Mouse (Mus musculus) heart, postnatal 4 days (tissue): ENCODE results near the gene Fyb2. TPM values are rescaled to one million over a fixed set of nuclear protein-coding genes. Genes with fewer than 3 reads are reported as not detected.

Experiments
- DNase-seq: peaks from one replicate; pipeline ENCODE4 v3.0.0; 2021
- total RNA-seq, 2 experiments: library from RNA; stranded (reverse); gene quantifications; 2 replicates each; pipeline ENCODE4 v1.2.3; 2021

Fyb2 gene
- total RNA-seq, 2 experiments from 2014 or later: not detected

DNA sequence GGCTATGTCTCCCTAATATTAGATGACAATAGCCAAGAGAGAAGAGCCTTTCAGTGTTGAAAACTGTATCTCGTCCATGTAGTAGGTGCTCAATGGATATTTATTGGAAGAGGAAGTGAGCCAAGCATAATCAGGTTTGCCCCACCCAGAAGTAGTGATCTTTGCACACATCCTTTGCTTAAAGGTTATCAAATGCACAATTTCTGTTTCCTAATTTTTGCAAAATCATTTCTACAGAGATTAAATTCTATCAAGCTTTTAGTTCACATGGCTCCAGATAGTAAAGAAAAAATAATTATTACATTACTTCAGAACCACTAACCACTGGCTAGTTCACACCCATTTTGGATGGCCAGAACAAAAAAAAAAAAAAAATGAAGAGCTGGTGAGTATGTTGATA lies 28.6 kb downstream of the Fyb2 start:
- no peak for DNase-seq

DNA sequence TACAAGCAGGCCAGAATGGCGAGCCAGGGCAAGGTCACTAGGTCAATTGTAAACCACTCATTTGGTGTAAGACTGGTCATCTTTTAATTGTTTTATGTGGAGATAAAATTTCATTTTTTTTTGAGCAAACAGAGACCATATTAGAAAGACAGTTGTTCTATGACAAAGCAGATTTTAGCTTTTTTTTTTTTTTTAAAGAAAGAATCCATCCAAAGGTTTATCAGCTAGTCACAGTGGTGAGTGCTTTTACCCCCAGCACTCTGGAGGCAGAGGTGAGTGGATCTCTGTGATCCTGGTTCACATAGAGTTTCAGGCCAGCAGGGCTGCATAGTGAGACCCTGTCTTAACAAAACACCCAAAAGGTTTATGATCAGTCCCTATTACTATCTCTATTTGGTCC lies 31.2 kb downstream of the Fyb2 start:
- DNase-seq: no peak

DNA sequence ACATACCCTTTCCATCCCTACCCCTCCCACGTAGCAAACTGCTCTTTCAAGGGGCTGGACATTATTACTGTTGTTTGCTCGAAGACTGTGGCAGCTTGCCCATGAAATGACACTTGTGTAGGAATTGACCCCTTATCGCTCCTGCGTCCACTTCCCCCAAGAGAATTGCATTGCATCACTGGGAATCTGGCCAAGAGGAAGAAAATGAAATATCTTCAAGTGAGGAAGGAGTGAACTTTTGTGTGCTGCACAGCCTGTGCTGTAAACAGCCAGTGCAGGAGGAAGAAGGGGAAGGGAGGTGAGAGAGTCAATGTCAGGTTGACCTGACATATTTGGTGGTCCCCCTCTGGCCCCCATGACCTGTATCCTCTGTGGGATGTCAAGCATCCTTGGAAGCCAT lies 35.6 kb downstream of the Fyb2 start:
- peak; percentile 20 for DNase-seq

DNA sequence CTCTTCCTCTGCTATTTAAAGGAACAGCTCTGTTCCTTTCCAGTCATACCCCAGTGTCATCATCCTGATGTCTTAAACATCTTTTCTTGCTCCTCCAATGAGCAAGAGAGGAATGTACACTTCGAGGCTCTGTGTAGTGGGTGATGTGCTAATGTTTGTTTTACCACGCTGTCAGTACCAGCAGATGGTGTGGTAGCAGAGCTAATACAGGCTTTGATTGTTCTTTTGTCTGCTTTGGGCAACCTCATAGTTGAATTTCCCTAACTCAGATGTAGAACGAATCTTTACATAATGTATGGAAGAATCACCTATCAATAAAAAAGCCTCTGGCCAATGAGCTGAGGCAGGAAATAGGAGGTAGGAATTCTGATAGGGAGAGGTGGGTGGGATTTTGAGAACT lies 36.0 kb downstream of the Fyb2 start:
- DNase-seq: no peak

DNA sequence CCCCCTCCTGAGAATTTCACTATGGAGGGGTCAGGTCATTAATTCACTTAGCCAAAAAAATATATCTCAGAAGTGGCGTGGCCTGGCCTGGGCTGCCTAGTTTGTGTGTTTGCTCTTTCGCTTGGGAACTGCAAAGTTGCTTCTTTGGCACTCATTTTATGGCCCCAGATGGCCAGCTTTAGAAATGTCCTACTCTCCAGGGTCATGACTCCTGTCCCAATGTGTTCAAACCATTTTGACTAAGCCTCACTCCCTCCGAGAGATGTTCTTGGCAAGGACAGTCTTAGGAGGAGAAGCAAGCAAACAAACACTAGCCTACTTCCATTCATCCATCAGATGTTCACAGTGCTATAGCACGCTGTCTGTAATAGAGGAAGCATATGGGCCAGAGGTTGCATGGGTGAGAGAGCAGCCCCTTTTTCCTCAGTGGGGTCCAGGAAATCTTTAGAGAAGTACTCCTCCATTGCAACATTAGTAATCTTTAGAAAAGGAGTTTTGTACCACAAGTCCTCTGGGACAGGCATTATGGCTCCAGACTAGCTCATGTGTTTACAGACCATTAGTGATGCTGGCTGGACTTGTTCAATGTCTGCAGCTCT lies 38.1 kb downstream of the Fyb2 start:
- DNase-seq: no peak

DNA sequence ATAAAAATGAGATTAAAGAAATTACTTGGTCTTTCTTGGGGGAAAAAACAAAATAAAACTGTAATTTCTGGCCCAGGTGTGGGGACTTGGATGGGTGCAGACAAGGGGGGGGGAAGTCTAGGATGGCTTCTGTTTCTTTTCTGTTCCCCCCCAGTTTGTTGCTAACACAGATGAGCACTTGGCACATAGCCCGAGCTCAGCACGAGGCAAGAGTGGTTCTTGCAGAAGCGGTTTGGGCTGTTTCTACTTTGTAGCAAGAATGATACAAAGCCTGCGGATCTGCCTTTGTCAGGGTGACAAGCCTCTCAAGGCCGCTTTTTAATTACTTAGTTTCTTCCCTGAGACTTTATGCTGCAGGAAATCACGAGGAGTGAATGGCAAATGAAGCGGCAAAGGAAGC lies 43.4 kb downstream of the Fyb2 start:
- DNase-seq: no peak

DNA sequence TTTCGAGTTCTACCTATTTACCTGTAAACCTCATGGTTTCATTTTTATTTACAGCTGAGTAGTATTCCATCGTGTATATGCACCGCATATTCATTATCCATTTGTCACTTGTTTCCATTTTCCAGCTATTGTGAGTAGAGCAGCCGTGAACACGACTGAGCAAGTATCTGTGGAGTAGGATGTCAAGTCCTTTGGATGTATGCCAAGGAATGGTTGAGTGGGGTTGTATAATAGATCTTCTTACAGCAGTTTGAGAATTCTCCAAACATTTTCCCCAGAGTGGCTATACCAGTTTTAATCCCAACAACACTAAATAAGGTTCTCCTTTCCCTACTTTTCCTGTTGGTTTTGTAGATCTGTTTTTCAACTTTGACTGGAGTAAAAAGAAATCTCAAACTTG lies 48.2 kb downstream of the Fyb2 start:
- DNase-seq: no peak

DNA sequence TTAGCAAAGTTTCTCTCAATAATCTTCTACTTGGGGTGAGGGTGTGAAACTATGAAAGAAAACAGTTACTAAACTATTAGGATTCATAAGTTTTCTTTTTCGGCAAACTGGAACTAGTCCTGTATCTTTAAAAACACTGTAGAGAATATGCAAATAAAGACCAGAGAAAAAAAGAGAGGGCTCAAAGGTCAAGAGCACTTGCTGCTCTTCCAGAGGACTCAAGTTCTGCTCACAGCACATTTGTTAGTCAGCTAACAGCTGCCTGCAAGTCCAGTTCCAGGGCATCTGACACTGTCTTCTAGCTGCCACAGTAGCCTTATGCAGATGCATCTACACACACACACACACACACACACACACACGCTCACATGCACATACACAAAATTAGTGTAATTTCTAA lies 59.4 kb downstream of the Fyb2 start:
- no peak for DNase-seq

DNA sequence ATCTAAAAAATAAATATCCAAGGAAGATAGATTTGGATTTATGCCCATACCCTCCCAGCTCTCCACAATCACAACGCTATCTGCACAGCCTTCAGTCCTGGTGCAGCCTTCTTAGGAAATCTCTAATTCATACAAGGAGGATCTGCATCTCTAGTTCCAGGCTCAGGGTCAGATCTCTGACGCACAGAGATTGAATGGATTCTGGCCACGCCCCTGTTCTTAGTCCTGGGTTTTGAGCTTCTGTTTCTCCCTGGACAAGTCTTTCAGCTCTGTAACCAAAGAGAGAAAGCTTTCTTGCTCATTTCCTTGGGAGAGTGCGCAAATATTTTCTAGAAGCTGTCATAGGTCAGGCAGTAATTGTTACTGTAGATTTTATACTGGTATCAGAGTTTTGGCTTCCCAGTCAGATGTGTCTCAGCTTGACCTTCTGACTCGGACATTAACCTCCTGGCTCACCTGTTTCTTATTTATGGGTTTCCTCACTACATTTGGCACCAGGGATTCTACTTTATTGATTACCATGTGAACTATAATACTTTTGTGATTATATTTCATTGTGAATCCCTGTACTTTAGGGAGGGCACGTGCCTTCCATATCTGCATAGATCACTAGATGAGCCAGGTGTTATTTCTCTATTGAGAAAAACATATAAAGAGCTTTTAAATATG lies 62.0 kb downstream of the Fyb2 start:
- DNase-seq: no peak

DNA sequence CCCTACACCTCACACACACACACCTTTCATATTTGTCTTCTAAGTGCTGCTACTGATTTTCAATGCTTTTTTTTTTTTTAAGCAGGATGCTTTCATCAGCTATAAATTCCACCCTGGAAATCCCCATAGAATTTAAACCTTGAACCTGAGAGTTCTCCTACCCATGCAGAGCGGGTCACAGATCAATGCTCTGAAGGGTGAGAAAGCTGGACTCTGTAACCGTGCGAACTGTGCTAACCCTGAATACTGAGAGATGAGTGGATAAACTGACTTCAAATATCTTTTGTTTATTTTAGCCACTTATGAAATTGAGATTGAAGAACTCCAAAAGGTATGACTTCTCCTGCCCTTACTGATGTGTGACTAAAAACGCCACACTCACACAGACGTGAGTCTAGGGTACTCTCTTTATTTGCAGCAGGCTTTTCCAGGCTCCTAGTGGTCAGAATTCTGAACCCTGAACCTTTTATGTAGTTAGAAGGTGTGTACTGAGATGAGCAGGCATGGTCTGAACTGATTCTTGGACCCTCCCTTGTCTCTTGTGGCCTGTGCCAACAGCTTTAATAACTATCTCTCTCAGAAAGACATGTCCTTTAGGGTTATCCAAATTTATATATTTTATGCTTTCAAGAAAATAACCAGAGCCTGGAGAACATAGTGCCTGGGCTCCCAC lies 72.8 kb downstream of the Fyb2 start:
- DNase-seq: no peak

DNA sequence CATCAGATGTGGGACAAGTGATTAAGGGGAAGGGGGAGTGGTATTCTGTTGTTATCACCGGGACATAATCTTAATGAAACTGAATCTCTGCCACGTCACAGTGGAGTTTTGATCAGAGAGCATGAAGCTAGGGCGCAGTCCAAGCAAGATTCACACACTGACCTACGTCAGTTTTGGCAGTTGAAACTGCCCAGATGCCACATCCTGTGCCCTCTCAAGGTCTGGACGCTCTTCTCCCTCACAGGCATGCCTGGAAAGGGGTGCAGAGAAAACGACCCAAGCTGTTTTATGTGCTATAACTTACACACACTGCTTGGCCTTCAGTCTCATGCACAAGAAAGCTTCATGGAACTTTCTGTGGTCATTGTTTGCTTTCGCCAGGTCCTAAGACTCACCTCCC lies 74.4 kb downstream of the Fyb2 start:
- DNase-seq: no peak

DNA sequence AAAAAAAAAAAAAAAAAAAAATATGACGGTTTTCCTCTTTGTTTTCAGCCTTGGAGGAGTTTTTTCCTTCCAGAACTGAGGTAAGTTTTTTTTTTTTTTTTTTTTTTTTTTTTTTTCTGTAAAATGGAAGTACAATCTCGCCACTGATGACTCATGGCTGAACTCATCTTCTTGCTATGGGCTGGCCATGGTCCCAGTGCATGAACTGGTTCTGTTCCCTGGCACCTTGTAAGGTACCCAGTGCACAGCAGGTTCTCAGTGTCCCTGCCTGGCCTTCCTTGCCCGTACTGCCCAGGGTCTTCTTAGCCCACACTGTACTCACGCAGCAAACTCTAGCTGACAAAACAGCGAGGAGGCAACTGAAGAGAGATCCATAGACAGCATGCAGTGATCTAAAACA lies 74.8 kb downstream of the Fyb2 start:
- DNase-seq: no peak

DNA sequence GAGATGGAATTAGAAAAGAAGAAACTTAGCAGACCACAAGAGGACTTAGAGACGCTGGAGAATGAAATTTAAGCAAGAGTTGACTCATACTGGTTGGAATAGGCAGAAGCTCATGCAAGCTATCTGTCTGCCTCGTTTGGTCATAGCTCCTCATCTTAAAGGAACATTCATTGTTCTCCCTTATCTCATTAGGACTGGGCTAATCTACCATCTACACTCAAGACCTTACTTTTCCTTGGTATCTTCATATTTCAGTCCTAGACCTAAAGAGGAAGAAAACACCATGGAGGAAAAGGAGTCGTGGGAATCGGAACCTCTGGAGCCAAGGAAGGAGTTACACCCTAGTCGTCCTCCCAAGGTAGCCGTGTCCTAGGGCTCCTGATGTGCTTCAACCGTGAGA lies 75.5 kb downstream of the Fyb2 start:
- DNase-seq: no peak

DNA sequence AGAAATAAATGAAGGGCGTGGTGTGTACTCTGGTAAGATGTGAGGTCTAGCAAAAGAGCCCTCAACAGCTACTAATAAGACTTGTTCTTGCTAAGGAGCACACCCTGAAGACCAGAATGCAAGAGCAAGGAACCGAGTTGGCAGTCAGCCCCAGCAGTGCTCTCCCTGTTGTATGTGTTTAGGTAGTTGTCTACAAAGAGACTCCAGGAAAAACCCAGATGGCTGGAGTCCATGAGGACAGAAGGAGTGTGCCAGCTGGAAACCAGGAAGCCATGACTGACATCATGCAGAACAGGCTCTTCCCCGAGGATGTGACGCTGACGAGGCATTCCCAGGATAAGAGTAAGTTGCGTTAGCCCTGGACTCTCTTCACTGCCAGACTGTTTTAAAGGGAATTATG lies 76.8 kb downstream of the Fyb2 start:
- DNase-seq: peak; percentile 31

DNA sequence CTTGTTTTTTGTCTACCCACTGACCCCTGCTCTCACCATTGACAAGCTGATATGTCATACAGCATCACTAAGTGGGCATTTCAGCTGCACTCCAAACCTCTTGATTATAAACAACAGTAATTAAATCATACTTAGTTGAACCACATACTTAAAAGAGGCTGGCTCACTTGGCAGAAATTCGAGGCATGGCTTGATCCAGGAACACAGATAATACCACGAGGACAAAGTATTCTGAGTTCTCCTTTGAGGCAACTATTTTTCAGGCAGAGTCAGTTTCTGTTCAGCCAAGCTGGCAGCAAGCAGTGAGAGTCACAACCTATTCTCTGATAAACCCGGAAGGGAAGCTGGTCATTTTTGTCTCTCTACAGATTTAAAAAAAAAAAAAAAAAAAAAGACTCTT lies 77.4 kb downstream of the Fyb2 start:
- no peak for DNase-seq

DNA sequence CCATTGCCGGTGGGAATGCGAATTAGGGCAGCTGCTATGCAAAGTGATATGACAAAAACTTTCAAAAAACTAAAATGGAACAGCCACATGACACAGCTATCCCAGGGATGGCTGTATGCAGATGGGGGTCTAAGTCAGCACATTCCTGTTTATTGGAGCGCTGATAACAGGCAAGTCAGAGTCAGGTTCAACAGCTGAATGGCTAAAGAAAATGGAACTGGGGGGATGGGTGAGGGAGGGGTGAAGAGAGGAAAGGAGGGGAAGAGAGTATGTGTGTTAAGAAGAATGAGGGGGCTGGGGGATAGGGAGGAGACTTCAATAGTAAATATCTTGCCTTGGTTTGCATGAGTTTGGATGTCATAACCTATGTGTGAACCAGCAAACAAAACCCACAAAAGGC lies 79.0 kb downstream of the Fyb2 start:
- DNase-seq: no peak

DNA sequence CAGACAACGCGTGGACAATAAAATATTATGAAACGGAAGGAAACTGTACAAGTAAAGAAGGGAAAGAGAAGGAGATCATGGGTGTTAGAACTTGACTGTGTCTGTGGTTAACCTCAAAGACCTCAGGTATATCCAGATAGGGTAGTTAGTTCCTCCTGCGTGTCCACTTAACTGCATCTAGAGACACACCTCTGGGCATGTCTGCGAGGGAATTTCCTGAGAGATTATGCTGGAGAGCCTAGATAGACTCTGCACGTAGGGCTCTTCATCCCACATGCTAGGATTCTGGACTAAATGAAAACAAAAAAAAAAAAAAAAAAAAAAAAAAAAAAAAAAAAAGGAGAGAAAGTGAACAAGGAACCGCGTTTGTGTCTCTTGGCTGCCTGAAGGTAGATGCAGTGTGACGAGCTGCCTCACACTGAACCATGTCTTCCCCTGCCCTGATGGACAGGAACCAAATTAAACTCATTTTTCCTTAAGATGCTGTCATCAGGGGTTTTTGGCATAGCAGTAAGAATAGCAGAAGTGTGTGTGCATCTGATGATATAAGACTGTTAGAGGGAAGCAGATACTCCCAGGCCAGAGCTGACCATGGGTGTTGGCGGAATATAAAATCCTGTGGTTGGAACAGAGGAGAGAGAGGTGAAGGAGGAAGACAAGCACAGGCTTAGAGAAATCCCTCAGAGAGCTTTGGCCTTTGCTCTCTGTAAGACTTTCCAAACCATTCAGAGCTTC lies 80.1 kb downstream of the Fyb2 start:
- no peak for DNase-seq

DNA sequence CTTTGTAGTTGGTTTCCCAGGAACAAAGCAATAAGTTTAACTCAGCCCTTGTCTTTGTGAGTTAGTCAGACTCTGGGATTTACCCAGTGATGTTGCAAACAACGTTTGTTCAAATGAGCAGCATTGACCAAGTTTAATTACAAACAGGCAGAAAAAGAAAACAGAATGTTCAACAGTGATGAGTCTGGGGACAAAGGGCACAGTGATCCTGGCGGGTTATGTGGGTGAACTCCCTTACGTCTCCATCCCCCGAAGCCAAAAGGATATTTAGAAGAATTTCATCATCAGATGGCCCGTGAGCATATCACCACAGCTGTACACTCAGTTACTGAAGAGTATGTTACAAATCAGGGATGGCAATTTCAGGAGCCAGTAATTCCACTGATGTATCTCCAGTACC lies 86.4 kb downstream of the Fyb2 start:
- no peak for DNase-seq

DNA sequence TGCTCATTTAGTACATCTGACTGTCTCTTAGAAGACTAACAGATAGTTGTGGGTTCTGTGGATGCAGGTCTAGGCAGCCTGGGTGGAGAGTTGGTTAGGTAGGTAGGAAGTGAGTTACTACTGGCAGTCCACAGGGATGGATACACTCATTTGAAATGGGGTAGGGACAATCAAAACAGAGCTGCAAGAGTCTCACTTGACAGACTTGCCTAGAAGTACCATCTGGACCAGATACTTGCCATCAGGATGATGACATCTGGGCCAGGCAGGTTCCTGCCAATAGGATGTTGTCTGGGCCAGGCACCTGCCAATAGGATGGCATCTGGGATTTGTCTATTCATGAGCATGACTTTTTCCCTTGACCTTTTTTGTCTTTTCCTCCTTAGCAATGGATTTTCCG lies 88.5 kb downstream of the Fyb2 start:
- no peak for DNase-seq

DNA sequence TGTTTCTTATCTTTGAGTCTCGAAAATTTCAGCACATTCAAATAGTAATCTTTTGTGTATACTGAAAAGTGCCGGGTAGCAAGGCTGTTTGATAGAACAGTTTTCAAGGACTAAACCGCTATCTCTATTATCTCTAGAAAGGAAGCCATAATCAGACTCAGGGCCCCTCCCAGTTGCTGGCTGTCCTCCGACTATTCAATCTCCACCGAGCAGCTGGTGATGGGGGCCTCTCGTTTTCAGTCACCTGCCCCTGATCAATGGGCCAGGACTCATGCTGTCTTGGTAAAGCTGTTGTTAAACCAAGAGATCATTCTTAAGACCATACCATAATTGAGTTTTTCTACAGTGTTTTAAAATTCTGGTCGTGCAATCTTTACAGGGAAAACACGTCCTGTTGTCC lies 90.9 kb downstream of the Fyb2 start:
- no peak for DNase-seq

DNA sequence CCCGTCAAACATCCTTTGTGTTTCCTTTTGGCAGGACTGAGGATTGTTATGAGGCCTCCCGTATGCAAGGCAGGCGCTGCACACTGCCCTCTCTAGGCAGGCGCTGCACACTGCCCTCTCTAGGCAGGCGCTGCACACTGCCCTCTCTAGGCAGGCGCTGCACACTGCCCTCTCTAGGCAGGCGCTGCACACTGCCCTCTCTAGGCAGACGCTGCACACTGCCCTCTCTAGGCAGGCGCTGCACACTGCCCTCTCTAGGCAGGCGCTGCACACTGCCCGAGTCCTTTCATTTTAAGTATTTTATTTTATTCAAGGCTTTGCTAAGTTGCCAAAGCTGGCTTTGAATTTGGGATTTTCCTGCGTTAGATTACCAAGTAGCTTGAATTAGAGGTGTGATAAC lies 91.4 kb downstream of the Fyb2 start:
- DNase-seq: peak; percentile 6

DNA sequence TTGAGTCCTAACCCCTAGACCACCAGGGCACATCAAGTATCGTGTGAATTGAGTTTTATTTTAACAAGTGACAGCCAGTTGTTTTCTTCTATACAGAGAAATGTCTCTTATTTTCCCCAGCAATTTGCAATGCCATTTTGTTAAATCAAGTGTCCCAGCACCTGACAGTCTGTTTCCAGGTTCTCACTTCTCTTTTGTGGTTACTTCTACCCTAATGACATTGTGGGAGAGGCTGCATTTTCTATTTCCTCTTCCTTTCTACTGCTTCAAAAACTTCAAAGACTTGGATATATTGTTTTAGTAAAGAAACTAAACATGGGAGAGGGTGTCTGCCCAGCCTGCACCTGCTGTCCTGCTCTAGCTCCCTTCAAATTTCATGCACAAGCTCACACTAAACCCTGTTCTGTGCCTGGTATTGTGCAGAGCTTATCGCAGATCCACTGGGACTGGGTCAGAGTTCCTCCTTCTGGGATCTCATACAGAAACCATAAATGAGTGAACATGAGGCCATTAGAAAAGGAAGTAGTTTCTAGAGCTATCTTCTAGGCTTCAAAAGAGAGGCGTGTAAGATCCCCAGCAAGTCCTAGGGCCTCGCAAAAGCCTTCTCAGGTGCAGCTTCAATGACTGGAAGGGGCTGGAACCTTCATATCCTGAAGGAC lies 94.2 kb downstream of the Fyb2 start:
- no peak for DNase-seq

DNA sequence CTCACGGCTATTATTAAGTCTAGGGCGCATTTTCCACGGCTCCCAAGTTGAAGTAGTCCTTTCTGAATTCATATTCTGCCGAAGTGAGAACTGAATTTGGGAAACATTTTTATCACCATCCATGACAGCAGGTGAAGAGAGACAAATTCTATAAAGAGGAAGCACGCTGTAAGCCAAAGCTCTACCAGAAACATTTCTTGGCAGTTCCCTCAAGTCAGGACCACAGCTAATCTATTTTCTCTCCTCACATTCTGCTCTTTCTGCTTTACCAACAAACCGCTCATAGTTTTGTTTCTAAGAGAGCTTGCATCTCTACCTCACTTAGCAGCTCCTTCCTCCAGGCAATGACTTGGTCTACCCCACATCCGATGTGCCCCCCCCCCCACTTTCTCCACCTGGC lies 100.5 kb downstream of the Fyb2 start:
- DNase-seq: no peak
